32 mouse cellular contexts compared by ENCODE assay signal in genomic region chr16:43260862-43261261, GRCm38 (mm10).
"Had no signal": no experiment of that assay in that cellular context is flagged by ENCODE, and none has a peak within 500 bp of the region (broad histone marks: within the 10 kb centered on the region; RNA-seq: fewer than 3 reads in every experiment).

No protein-coding gene starts in this region.

- H3K9me3 ChIP-seq: heart, embryonic 10.5 days; heart, embryonic 12.5 days; heart, embryonic 13.5 days; heart, embryonic 15.5 days; hindbrain, embryonic 10.5 days; hindbrain, embryonic 12.5 days; hindbrain, embryonic 13.5 days; hindbrain, embryonic 15.5 days; intestine, embryonic 15.5 days; kidney, embryonic 15.5 days had no signal

- H3K4me3 ChIP-seq: heart, embryonic 10.5 days; heart, embryonic 12.5 days; heart, embryonic 13.5 days; heart, embryonic 15.5 days; hindbrain, embryonic 10.5 days; hindbrain, embryonic 12.5 days; hindbrain, embryonic 13.5 days; hindbrain, embryonic 15.5 days; intestine, embryonic 15.5 days; kidney, embryonic 15.5 days; layer of hippocampus, adult 2 months; left cerebral cortex, adult 2 months had no signal

- H3K36me3 ChIP-seq: heart, embryonic 10.5 days; heart, embryonic 12.5 days; heart, embryonic 13.5 days; heart, embryonic 15.5 days; hindbrain, embryonic 10.5 days; hindbrain, embryonic 12.5 days; hindbrain, embryonic 13.5 days; hindbrain, embryonic 15.5 days; intestine, embryonic 15.5 days; kidney, embryonic 15.5 days had no signal

- H3K27me3 ChIP-seq: heart, embryonic 12.5 days; heart, embryonic 13.5 days; heart, embryonic 15.5 days; hindbrain, embryonic 12.5 days; hindbrain, embryonic 13.5 days; hindbrain, embryonic 15.5 days; intestine, embryonic 15.5 days; kidney, embryonic 15.5 days had no signal

- H3K4me1 ChIP-seq: heart, embryonic 12.5 days; heart, embryonic 15.5 days; hindbrain, embryonic 12.5 days; hindbrain, embryonic 13.5 days; hindbrain, embryonic 15.5 days; intestine, embryonic 15.5 days; kidney, embryonic 15.5 days had no signal

- H3K9ac ChIP-seq: heart, embryonic 12.5 days; heart, embryonic 13.5 days; heart, embryonic 15.5 days; hindbrain, embryonic 12.5 days; hindbrain, embryonic 13.5 days; hindbrain, embryonic 14.5 days; hindbrain, embryonic 15.5 days; intestine, embryonic 15.5 days; kidney, embryonic 15.5 days had no signal

- H3K4me2 ChIP-seq: heart, embryonic 11.5 days; heart, embryonic 12.5 days; heart, embryonic 13.5 days; heart, embryonic 15.5 days; hindbrain, embryonic 12.5 days; hindbrain, embryonic 13.5 days; hindbrain, embryonic 14.5 days; hindbrain, embryonic 15.5 days; intestine, embryonic 15.5 days; kidney, embryonic 15.5 days had no signal

- DNase-seq: heart, postnatal 10 days; heart, postnatal 14 days; heart, postnatal 36 days; heart, postnatal 4 days; kidney, adult 11 months; kidney, adult 18-20 months; kidney, adult 2 months; kidney, adult 8-10 months; kidney, adult 9 months; kidney, postnatal 10 days; kidney, postnatal 14 days; kidney, postnatal 25 days; kidney, postnatal 36 days; kidney, postnatal 4 days; layer of hippocampus, adult 9-11 months; layer of hippocampus, postnatal 36 days had no signal

- H3K27ac ChIP-seq: heart, embryonic 10.5 days; heart, embryonic 13.5 days; heart, embryonic 15.5 days; hindbrain, embryonic 10.5 days; hindbrain, embryonic 12.5 days; hindbrain, embryonic 13.5 days; hindbrain, embryonic 14.5 days; hindbrain, embryonic 15.5 days; hindbrain, postnatal 0 days; intestine, embryonic 15.5 days; kidney, embryonic 15.5 days; kidney, postnatal 0 days; layer of hippocampus, adult 2 months; left cerebral cortex, adult 2 months had no signal
